Mouse (Mus musculus) midbrain, embryonic 14.5 days (tissue): Measurements from ENCODE around the gene Bbox1. TPM values are rescaled to one million over a fixed set of nuclear protein-coding genes. Genes with fewer than 3 reads are reported as not detected.
A peak's percentile ranks its signal among the peaks of the same experiment; 100 is the strongest.

Experiments
- ATAC-seq: fragments of 200-750 bp; cut with Nextera tagmentation; 2 replicates; pipeline ENCODE4 v1.8.0; 2017; ENCODE audit warnings: moderate number of reproducible peaks, moderate library complexity; ENCODE audit not compliant: low FRiP score, low TSS enrichment
- DNase-seq: peaks from one replicate; pipeline ENCODE4 v3.0.0-alpha.2; 2015
- H3K27ac ChIP-seq: fragments of 300-500 bp; sonication (generic); replicated peaks from 2 replicates; pipeline ENCODE4 v1.5.1; 2014; ENCODE audit warnings: mild to moderate bottlenecking, low read depth, low read length, moderate library complexity
- H3K27me3 ChIP-seq: fragments of 300-500 bp; sonication (generic); 2 replicates; pipeline ENCODE4 v1.6.1; 2014; ENCODE audit warnings: low read length, control low read depth, mixed read lengths; ENCODE audit not compliant: control insufficient read depth, insufficient read depth
- H3K36me3 ChIP-seq: fragments of 300-500 bp; sonication (generic); 2 replicates; pipeline ENCODE4 v1.6.1; 2014; ENCODE audit warnings: low read length, control low read depth; ENCODE audit not compliant: control insufficient read depth, insufficient read depth
- H3K4me1 ChIP-seq: fragments of 300-500 bp; sonication (generic); 2 replicates; pipeline ENCODE4 v1.6.1; 2014; ENCODE audit warnings: mild to moderate bottlenecking, antibody characterized with exemption, low read length, control low read depth; ENCODE audit not compliant: control insufficient read depth, insufficient read depth
- H3K4me2 ChIP-seq: fragments of 300-500 bp; sonication (generic); 2 replicates; pipeline ENCODE4 v1.6.1; 2014; ENCODE audit warnings: mild to moderate bottlenecking, low read length, moderate library complexity
- H3K4me3 ChIP-seq: fragments of 300-500 bp; sonication (generic); replicated peaks from 2 replicates; pipeline ENCODE4 v1.5.1; 2014; ENCODE audit warnings: low read depth, low read length
- H3K9ac ChIP-seq: fragments of 300-500 bp; sonication (generic); replicated peaks from 2 replicates; pipeline ENCODE4 v1.6.1; 2014; ENCODE audit warnings: mild to moderate bottlenecking, low read length, moderate library complexity
- H3K9me3 ChIP-seq: fragments of 300-500 bp; sonication (generic); 2 replicates; pipeline ENCODE4 v1.6.1; 2016; ENCODE audit warnings: low read length, control low read depth, mixed read lengths; ENCODE audit not compliant: control insufficient read depth
- WGBS: fragments of 180-500 bp; shearing (Covaris S2); extraction: QIAGEN DNeasy Blood & Tissue Kit; methylation state at CpG from one replicate; pipeline ENCODE4 v1.1.7; 2014; 5-methylcytosine and 5-hydroxymethylcytosine counted together
- polyA plus RNA-seq: library from polyadenylated mRNA; unstranded; fragments of >200 nt; fragmentation: Nextera tagmentation; extraction: Ambion mirVana; gene quantifications from 2 replicates; pipeline ENCODE4 v1.2.1, GENCODE M21; 2014

The Bbox1 gene
- 0.11 and 0.35 TPM in 2 replicates for polyA plus RNA-seq

DNA sequence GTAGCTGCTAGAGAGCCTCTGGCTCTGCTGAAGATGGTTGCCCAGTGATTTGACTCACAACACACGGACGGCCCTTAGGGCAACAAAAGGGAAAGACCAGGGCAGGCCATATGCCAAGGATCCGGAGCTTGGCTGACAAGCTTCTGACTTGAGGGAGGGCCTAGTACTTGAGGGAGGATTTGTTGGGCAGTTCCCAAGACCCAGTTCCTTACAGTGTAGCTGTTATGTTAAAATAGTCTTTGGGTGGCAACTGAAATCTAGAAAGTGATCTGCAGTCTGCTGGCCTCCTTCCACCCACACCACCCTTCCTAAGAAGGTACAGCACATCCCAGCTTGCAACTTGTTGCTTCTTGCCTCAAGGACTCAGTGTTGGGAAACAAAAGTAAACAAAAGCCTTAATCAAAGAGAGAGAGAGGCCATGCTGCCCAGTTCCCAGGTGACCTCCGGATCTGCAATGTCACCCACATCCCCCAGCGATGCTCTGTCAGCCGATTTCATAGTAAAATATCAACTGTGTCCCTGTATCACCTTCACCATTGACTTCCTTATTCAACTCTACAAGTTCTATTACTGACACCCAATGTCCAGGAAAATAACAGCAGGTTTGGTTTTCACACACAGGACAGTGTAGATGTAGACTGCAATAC lies at the start of gene Bbox1:
Bbox1 (minus strand) TSS at position 52 of the 647 bp plus-strand sequence.
- Histone ChIP-seq H3K36me3 (no peaks in the 10 kb centered on the region), H3K27ac (no peak within 1 kb of the TSS), H3K4me2 (no peak within 1 kb of the TSS), H3K4me3 (no peak within 1 kb of the TSS), H3K9me3 (no peaks in the 10 kb centered on the region), H3K4me1 (no peaks in the 10 kb centered on the region), H3K27me3 (no peaks in the 10 kb centered on the region), H3K9ac (no peak within 1 kb of the TSS)
- DNase-seq (no peak), ATAC-seq (no peak)
- 85% methylated on average over 6 of the region's 6 CpGs for WGBS

DNA sequence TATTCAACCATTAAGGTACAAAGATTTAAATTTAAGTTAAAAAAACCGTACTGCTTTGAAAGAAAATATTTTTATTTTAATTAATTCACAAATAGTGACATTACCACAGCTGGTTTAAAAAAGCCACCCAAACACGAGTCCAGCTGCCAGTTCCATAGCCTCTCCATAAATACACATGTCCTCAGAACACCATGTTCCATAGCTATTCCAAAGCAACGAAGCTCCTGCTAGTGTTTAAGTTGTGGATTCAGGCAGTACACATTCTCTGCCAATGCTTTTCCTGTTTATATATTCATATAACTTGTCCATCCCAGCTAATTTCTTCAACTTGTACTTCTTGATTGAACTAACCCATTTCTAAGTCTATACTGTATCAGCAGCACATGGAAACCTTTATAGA lies 49.5 kb upstream of the Bbox1 start:
- Histone ChIP-seq H3K27me3 (no peaks in the 10 kb centered on the region), H3K4me2 (no peak overlapping the region), H3K36me3 (no peaks in the 10 kb centered on the region), H3K9me3 (no peaks in the 10 kb centered on the region), H3K4me3 (no peak overlapping the region), H3K9ac (no peak overlapping the region), H3K4me1 (0 out of 2 replicates have a peak, but pooled peaks cover 6% of the 10 kb centered on the region), H3K27ac (no peak overlapping the region)
- 84% methylated on average over 3 of the region's 3 CpGs for WGBS
- DNase-seq (no peak), ATAC-seq (no peak)

DNA sequence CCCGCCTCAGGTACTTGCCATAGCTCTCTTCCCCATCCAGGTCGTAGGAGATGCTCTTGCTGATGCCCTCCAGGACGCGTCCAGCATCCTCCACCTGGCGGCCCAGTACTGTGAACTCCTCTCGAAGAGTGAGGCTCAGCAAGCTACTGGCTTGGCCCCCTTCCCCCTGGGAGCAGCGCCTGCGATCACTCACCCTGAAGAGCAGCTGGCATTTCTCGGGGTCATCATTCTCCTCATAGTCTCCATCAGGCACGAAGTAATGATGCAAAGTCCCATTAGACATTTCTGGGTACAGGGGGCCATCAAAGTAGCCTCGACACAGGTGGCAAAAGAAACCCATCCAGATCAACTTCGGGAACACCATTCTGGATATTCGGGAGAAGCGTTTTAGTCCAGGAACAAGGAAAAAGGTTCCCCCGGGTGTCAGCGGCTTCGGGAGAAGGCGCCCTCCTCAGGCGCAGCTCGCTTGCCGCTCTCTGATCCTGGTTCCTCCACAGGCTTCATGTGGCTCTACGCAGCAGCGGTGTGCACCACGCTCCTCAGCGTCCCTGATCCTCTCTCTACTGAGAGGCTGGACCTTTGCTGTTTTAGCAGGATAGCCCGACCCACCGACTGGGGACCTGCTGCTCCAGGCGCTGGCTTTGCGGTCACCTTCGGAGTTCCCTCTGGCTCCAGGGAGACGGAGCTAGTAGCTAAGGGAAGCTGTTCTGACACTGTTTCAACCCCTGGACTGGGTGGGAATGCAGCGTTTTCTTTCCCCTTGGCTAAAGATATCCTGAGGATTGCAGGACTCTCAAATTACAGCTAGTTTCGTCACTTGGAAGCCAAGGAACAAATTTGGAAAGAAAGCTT lies 48.3 kb upstream of the Bbox1 start, which contains the start of gene Fibin:
Fibin (minus strand) TSS at position 752 of the 852 bp plus-strand sequence.
- H3K9ac ChIP-seq, result peak within 1 kb of the TSS; percentile 59
- WGBS, result 2% methylated on average over 33 of the region's 33 CpGs
- peak within 1 kb of the TSS; percentile 88 for H3K4me2 ChIP-seq

DNA sequence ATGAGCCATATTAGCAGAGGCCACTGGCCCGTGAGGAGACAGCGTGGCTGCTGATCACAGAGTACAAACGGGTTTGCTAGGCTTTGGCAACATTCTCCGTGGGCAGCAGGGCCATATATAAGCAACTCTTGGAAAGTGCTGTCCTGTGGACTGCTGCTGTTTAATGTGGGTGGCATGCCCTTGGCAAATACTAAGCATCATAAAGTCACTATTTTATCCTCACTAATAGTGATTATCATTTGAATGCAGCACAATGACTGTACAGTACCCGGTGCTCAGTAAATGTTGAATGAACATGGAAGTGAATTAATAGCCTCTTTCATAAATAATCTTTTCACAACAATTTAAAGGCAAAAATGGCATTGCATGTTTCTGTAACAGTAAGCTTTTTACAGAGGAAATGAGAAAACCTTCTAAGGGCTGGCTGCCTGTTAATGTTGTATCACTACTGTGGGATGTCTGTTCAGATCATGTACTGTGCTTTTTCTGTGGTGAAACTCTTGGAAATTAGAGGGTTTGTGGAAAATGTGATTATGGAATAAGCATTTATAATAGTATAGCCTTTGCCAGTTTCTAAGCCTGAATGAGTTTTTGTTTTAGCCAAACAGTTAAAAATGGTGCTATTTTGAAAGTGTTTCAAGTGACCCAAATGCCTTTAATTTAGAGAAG lies 39.1 kb upstream of the Bbox1 start:
- Histone ChIP-seq H3K36me3 (no peaks in the 10 kb centered on the region), H3K9ac (no peak overlapping the region), H3K27ac (no peak overlapping the region), H3K4me2 (no peak overlapping the region), H3K4me1 (0 out of 2 replicates have a peak, but pooled peaks cover 5% of the 10 kb centered on the region), H3K27me3 (no peaks in the 10 kb centered on the region), H3K4me3 (no peak overlapping the region), H3K9me3 (no peaks in the 10 kb centered on the region)
- 86% methylated on average over 5 of the region's 5 CpGs for WGBS
- DNase-seq (no peak), ATAC-seq (no peak)

More for the DNA sequence above, 48.3 kb upstream of the Bbox1 start, which contains the start of gene Fibin:
- no peaks in the 10 kb centered on the region for H3K36me3 ChIP-seq
- peak within 1 kb of the TSS; percentile 40 for H3K4me3 ChIP-seq
- no peaks in the 10 kb centered on the region for H3K9me3 ChIP-seq
- ATAC-seq, result peak; percentile 81
- no peaks in the 10 kb centered on the region for H3K27me3 ChIP-seq
- no peak within 1 kb of the TSS for H3K27ac ChIP-seq
- 0 out of 2 replicates have a peak, but pooled peaks cover 6% of the 10 kb centered on the region for H3K4me1 ChIP-seq
- DNase-seq, result peak; percentile 74

DNA sequence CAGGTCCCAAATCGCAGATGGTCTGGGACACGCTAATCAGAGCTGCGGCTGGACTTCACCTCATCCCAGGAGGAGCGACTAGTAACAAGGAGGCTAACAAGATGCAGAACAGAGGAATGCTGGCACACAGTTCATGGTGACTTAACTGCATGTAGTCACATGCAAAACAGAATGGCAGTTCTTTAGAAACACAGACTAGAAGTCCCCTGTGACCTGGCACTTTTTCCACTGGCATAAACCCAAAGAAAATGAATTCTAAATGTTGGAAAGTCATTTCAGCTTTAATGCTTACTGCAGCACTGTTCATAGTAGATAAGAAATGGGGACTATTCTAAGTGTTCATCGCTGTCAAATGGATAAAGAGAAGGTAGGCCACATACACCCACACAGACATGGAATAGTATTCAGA lies 37.5 kb upstream of the Bbox1 start:
- Histone ChIP-seq H3K4me1 (0 out of 2 replicates have a peak, but pooled peaks cover 5% of the 10 kb centered on the region), H3K4me2 (no peak overlapping the region), H3K4me3 (no peak overlapping the region), H3K9ac (no peak overlapping the region), H3K9me3 (no peaks in the 10 kb centered on the region), H3K27me3 (no peaks in the 10 kb centered on the region), H3K27ac (no peak overlapping the region), H3K36me3 (no peaks in the 10 kb centered on the region)
- DNase-seq (peak; percentile 58), ATAC-seq (peak; percentile 68; the same call in 1 of the 2 replicates)
- WGBS, result 23% methylated on average over 5 of the region's 5 CpGs

DNA sequence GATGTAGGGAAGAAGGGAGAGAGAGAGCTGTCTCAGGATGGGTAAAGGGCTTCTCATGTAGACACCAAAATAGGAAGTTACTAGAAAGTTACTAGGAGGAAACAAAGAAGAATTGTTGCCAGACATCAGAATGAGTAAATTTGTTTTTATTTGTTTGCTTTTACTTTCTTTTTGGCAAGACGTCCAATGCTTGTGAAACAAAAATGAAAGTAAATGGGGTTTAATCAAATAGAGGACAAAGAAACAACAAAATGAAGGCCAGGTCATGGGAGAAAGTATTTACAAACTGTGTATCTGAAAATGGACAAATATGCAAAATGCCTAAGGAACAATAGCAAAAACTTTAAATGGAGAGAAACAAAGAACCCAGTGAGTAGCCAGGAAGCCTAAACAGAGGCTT lies 37.0 kb upstream of the Bbox1 start:
- DNase-seq (no peak), ATAC-seq (no peak)
- Histone ChIP-seq H3K27me3 (no peaks in the 10 kb centered on the region), H3K9me3 (no peaks in the 10 kb centered on the region), H3K36me3 (no peaks in the 10 kb centered on the region), H3K4me1 (0 out of 2 replicates have a peak, but pooled peaks cover 5% of the 10 kb centered on the region), H3K27ac (no peak overlapping the region), H3K9ac (no peak overlapping the region), H3K4me2 (no peak overlapping the region), H3K4me3 (no peak overlapping the region)
- 61% methylated on average over 1 of the region's 1 CpGs for WGBS

DNA sequence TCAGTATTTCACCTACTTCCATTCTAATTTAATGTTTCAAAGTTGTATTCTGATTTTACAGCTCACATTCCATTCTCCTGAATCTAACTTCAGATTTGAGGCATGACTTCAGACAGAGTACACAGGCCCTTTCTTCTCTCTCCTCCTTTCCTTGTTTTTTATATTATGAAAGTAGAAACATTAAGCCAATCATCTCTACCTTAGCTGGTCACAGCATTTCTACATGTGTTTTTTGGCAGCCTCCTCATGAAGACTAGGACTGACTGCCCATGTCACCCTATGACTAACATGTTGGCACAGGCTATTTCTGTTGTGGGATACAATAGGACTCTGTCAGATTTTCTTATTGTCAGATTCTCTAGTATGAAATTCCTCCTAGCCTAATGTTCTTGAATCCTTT lies 14.6 kb upstream of the Bbox1 start:
- ATAC-seq, result no peak
- H3K4me2 ChIP-seq, result no peak overlapping the region
- H3K27ac ChIP-seq, result no peak overlapping the region
- H3K9me3 ChIP-seq, result no peaks in the 10 kb centered on the region
- no peak overlapping the region for H3K9ac ChIP-seq
- no peak for DNase-seq
- H3K4me3 ChIP-seq, result no peak overlapping the region
- no peaks in the 10 kb centered on the region for H3K36me3 ChIP-seq
- H3K4me1 ChIP-seq, result no peaks in the 10 kb centered on the region
- no peaks in the 10 kb centered on the region for H3K27me3 ChIP-seq

DNA sequence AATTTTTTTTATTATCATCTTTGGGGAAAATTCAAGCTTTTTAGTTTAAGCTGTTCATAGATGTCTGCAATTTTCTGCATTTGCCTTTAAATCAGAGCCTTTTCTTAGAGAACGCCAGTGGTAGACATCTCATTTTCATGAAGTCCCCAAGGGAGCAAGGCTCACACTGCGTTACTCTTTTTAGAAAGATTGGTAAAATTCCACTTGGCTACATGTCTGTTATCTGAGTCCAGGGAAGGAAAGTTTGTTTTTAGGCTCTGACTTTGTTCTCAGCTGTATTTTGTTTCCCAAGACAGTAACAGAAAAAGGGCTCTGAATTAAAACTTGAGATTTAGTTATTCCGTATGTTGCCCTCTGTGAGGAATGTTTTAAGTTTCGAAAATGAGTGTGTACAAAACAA lies 5.6 kb upstream of the Bbox1 start:
- DNase-seq (no peak), ATAC-seq (no peak)
- Histone ChIP-seq H3K4me1 (no peaks in the 10 kb centered on the region), H3K27ac (no peak overlapping the region), H3K4me3 (no peak overlapping the region), H3K27me3 (no peaks in the 10 kb centered on the region), H3K36me3 (no peaks in the 10 kb centered on the region), H3K4me2 (no peak overlapping the region), H3K9ac (no peak overlapping the region), H3K9me3 (no peaks in the 10 kb centered on the region)
- WGBS, result 80% methylated on average over 4 of the region's 4 CpGs
